Mouse (Mus musculus): ENCODE measurements around the gene Tmem203. TPM values are rescaled to one million over a fixed set of nuclear protein-coding genes. Genes with fewer than 3 reads are reported as not detected.

Gene Tmem203
- polyA plus RNA-seq, 1 experiment from 2014 or later, result 10.9 TPM

DNA sequence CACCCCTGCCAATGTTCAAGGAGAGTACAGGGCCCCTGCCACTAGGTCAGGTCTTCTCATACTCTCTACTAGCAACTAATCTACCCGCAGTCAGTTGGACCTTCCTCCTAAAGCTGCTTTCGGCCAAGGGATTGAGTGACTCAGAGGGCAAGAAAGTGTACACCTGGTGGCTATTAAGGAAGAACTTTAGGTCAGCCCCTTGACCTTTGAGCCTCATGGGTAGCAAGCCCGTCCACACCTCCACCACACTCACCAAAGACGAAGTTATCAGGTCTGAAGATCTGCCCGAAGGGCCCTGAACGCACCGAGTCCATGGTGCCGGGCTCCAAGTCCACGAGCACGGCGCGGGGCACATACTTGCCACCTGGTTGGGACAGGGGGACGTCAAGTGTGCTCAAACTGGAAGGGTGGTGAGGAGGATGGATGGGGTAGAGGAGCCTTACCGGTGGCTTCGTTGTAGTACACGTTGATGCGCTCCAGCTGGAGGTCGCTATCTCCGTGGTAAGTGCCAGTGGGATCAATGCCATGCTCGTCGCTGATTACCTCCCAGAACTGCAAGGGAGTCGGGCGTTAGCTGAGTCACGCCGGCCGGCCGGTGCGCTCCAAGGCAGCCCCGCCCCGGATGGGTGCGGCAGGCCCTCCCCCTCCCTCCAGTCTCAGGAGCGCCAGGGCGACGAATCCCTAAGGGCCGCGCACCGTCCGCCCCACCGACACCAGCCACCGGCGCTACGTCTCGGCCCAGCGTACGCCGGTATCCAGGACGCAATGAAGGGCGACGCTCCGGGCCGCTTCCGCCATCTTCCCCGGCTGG, 31.4 kb upstream of the Tmem203 start:
- WGBS (ENCODE audit: insufficient replicate concordance), result under 1% methylated on average over 52 of the region's 53 CpGs
- peak overlapping the region; percentile 93 for H3K9ac ChIP-seq (ENCODE audit: low read depth, low read length)

DNA sequence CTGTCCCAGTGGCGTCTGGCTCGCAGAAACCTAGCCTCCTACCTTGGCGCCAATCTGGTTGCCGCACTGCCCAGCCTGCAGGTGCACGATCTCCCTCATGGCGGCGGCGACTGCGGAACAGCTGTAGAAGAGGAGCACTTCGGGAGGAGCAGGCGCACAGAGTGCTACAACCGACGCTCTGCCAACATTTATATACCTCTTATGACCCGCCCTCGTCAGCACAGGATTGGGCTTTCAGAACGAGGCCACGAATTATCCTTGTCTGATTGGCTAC, 30.8 kb upstream of the Tmem203 start, which contains the start of gene Tubb4b:
Gene Tubb4b, minus strand, starts transcription at position 211 of the 274 bp plus-strand sequence.
- peaks cover 29% of the 10 kb centered on the region for H3K4me1 ChIP-seq (ENCODE audit: control insufficient read depth, low read depth, low read length)
- peak within 1 kb of the TSS; percentile 81 for H3K4me3 ChIP-seq (ENCODE audit: low read depth, low read length)
- H3K36me3 ChIP-seq (ENCODE audit: control insufficient read depth, insufficient read depth), result peaks cover 18% of the 10 kb centered on the region
- 0% methylated on average over 17 of the region's 17 CpGs for WGBS (ENCODE audit: insufficient replicate concordance)
- H3K9ac ChIP-seq (ENCODE audit: low read depth, low read length), result peak within 1 kb of the TSS; percentile 93
- H3K9me3 ChIP-seq (replicated peaks; ENCODE audit: control insufficient read depth, low read length), result no peaks in the 10 kb centered on the region
- ATAC-seq (ENCODE audit: low read depth), result no peak
- H3K27ac ChIP-seq (ENCODE audit: low read length), result peak within 1 kb of the TSS; percentile 100
- no peaks in the 10 kb centered on the region for H3K27me3 ChIP-seq (ENCODE audit: control insufficient read depth, insufficient read depth, low read depth, low read length)
- H3K4me2 ChIP-seq (ENCODE audit: low read depth, low read length), result peak within 1 kb of the TSS; percentile 73

More for the DNA sequence above, 31.4 kb upstream of the Tmem203 start:
- H3K4me2 ChIP-seq (ENCODE audit: low read depth, low read length), result peak overlapping the region; percentile 71
- H3K36me3 ChIP-seq (ENCODE audit: control insufficient read depth, insufficient read depth), result peaks cover 18% of the 10 kb centered on the region
- peak overlapping the region; percentile 100 for H3K27ac ChIP-seq (ENCODE audit: low read length)
- no peaks in the 10 kb centered on the region for H3K27me3 ChIP-seq (ENCODE audit: control insufficient read depth, insufficient read depth, low read depth, low read length)
- H3K9me3 ChIP-seq (replicated peaks; ENCODE audit: control insufficient read depth, low read length), result no peaks in the 10 kb centered on the region
- ATAC-seq (ENCODE audit: low read depth), result peak; percentile 75
- H3K4me3 ChIP-seq (ENCODE audit: low read depth, low read length), result peak overlapping the region; percentile 81
- H3K4me1 ChIP-seq (ENCODE audit: control insufficient read depth, low read depth, low read length), result peaks cover 27% of the 10 kb centered on the region

DNA sequence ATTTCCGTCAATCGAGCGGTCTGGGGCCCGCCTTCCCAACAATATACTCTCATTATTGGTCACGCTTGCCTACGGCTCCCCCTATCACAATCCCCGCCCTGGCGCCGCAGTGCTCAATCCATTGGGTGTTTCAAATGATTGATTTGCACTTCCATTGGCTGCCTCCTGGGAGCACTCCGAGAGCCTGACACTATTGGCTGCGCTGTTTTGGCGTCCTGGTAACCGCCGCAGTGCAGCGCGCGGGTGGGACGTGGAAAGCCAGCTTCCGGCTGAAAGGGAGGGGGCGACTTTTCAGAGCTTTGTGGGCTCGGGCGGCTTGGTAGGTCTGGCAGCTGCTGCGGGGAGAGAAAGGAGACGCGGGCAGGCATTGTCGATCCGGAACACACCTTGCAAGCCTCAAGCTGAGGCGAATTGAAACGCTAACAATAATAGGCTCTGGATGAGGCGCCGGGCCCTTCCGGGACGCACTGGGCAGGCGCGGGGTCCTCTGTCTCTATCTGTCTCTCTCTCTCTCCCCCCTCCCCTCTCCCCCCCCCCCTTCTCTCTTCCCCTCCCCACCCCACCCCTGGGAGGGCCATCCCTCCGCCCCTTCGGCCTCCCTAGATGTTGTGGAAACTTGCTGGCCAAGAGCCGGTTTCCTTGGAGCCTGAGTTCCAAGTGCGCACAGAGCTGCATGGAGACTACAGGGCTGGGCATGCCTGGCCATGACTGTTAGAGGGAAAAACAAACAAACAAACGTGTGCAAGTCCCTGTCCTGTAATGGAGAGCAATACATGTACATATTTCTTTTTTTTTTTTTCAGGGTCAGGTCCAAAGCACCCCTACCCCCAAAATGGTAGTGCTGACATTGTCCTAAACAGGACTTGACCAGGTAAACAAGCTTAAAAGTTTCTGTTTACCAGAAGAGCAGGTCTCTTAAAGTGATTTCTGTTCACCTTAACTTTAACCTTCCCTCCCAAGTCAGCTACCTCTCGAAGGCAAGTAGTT, 30.2 kb upstream of the Tmem203 start:
- H3K4me3 ChIP-seq (ENCODE audit: low read depth, low read length), result peak overlapping the region; percentile 81
- H3K36me3 ChIP-seq (ENCODE audit: control insufficient read depth, insufficient read depth), result peaks cover 18% of the 10 kb centered on the region
- H3K9me3 ChIP-seq (replicated peaks; ENCODE audit: control insufficient read depth, low read length), result no peaks in the 10 kb centered on the region
- WGBS (ENCODE audit: insufficient replicate concordance), result 2% methylated on average over 41 of the region's 41 CpGs
- H3K4me1 ChIP-seq (ENCODE audit: control insufficient read depth, low read depth, low read length), result peaks cover 29% of the 10 kb centered on the region
- H3K27ac ChIP-seq (ENCODE audit: low read length), result peak overlapping the region; percentile 99
- ATAC-seq (ENCODE audit: low read depth), result peak; percentile 89
- no peaks in the 10 kb centered on the region for H3K27me3 ChIP-seq (ENCODE audit: control insufficient read depth, insufficient read depth, low read depth, low read length)
- H3K4me2 ChIP-seq (ENCODE audit: low read depth, low read length), result peak overlapping the region; percentile 73
- peak overlapping the region; percentile 83 for H3K9ac ChIP-seq (ENCODE audit: low read depth, low read length)

DNA sequence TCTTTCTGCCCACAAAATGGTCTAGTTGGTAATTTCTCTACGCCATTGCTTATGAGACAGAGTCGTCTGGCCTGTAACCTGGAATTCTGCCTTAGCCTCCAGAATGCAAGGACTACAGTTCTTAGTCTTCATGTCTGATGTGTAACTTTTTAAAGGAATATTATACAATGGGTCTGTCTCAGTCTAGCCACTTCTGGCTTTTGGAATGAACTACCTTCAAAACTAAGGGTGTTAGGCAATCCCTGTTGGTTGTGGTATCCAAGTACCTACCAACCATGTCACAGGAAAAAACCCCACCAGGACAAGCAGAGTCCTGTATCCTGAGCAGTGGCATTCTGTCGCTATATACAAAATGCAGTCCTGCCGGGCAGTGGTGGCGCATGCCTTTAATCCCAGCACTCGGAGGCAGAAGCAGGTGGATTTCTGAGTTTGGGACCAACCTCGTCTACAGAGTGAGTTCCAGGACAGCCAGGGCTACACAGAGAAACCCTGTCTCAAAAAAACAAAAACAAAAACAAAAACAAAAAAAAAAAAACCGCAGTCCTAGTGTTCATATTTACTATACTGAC, 29.3 kb upstream of the Tmem203 start:
- peaks cover 29% of the 10 kb centered on the region for H3K4me1 ChIP-seq (ENCODE audit: control insufficient read depth, low read depth, low read length)
- no peaks in the 10 kb centered on the region for H3K27me3 ChIP-seq (ENCODE audit: control insufficient read depth, insufficient read depth, low read depth, low read length)
- peak overlapping the region; percentile 73 for H3K4me2 ChIP-seq (ENCODE audit: low read depth, low read length)
- H3K36me3 ChIP-seq (ENCODE audit: control insufficient read depth, insufficient read depth), result peaks cover 18% of the 10 kb centered on the region
- WGBS (ENCODE audit: insufficient replicate concordance), result 80% methylated on average over 8 of the region's 8 CpGs
- peak overlapping the region; percentile 83 for H3K9ac ChIP-seq (ENCODE audit: low read depth, low read length)
- H3K27ac ChIP-seq (ENCODE audit: low read length), result peak overlapping the region; percentile 99
- ATAC-seq (ENCODE audit: low read depth), result no peak
- no peaks in the 10 kb centered on the region for H3K9me3 ChIP-seq (replicated peaks; ENCODE audit: control insufficient read depth, low read length)
- peak overlapping the region; percentile 78 for H3K4me3 ChIP-seq (ENCODE audit: low read depth, low read length)

DNA sequence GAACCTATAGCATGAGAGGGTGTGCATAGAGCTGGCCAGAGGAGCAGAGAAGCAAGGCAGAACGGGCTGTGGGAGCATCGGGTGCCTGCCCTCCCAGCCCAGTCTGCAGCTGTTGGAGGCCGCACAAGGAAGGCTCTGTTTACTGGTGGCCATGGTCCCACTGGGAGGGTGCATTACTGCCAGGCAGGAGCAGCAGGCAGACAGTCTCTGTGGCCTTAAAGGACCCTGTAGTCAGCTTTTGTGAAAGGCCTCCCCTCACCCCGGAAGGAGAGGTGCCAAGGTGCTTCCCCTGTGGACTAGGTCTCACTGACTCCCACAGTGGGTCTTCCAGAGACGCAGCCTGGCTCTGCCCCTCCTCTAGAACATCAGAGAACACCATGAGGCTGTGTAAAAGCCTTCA, 28.4 kb upstream of the Tmem203 start:
- Histone ChIP-seq H3K36me3 (ENCODE audit: control insufficient read depth, insufficient read depth) (peaks cover 12% of the 10 kb centered on the region), H3K9me3 (replicated peaks; ENCODE audit: control insufficient read depth, low read length) (no peaks in the 10 kb centered on the region), H3K4me2 (ENCODE audit: low read depth, low read length) (no peak overlapping the region), H3K27me3 (ENCODE audit: control insufficient read depth, insufficient read depth, low read depth, low read length) (no peaks in the 10 kb centered on the region), H3K9ac (ENCODE audit: low read depth, low read length) (no peak overlapping the region; the same call in 1 of the 2 replicates), H3K4me3 (ENCODE audit: low read depth, low read length) (no peak overlapping the region), H3K27ac (ENCODE audit: low read length) (no peak overlapping the region; the same call in 1 of the 2 replicates), H3K4me1 (ENCODE audit: control insufficient read depth, low read depth, low read length) (peaks cover 23% of the 10 kb centered on the region)
- WGBS (ENCODE audit: insufficient replicate concordance), result 85% methylated on average over 5 of the region's 5 CpGs
- ATAC-seq (ENCODE audit: low read depth), result no peak

DNA sequence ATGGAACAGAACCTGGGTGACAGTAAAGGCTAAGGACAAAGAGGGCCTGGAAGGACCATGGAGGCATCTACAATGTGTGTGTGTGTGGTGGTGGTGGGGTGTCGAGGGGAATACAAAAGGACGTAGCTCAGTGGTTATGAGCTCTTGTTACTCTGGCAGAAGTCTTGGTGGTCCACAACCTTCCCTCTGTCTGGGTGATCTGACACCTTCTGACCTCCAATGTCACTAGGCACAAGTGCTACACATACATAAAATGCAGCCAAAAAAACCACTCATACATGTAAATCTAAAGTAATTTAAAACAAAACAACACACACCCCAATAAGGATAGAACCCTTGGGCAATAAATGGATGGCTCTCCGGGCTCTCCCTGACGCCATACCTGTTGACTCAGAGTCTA, 27.8 kb upstream of the Tmem203 start:
- Histone ChIP-seq H3K4me2 (ENCODE audit: low read depth, low read length) (no peak overlapping the region), H3K4me3 (ENCODE audit: low read depth, low read length) (no peak overlapping the region), H3K27ac (ENCODE audit: low read length) (no peak overlapping the region), H3K36me3 (ENCODE audit: control insufficient read depth, insufficient read depth) (peaks cover 8% of the 10 kb centered on the region; the same call in 1 of the 2 replicates), H3K27me3 (ENCODE audit: control insufficient read depth, insufficient read depth, low read depth, low read length) (no peaks in the 10 kb centered on the region), H3K9me3 (replicated peaks; ENCODE audit: control insufficient read depth, low read length) (no peaks in the 10 kb centered on the region), H3K9ac (ENCODE audit: low read depth, low read length) (no peak overlapping the region), H3K4me1 (ENCODE audit: control insufficient read depth, low read depth, low read length) (peaks cover 22% of the 10 kb centered on the region)
- no peak for ATAC-seq (ENCODE audit: low read depth)
- 84% methylated on average over 4 of the region's 4 CpGs for WGBS (ENCODE audit: insufficient replicate concordance)

DNA sequence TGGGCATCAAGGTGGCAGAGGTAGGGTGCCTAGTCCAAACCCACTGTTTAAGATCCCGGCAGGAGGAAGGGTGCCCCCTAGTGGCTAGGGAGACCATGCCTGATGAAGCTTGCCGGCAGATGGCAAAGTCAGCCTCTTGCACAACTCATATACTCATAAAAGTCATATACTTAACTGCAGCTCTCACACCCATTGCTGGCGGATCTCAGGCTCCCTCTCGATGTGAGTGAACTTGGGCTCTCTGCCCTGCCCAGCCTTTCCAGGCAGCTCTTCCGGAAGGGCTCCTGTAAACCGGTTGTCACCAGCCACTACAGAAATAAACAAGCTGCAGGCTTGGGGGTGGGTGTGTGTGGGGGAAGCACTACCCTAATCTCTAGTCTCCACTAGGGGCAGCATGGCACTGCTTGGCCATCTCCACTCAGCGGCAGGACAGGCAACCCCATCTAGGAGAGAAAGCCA, 26.8 kb upstream of the Tmem203 start:
- ATAC-seq (ENCODE audit: low read depth), result no peak
- Histone ChIP-seq H3K4me1 (ENCODE audit: control insufficient read depth, low read depth, low read length) (peaks cover 17% of the 10 kb centered on the region), H3K9me3 (replicated peaks; ENCODE audit: control insufficient read depth, low read length) (no peaks in the 10 kb centered on the region), H3K27ac (ENCODE audit: low read length) (peak overlapping the region; percentile 82), H3K27me3 (ENCODE audit: control insufficient read depth, insufficient read depth, low read depth, low read length) (no peaks in the 10 kb centered on the region; the same call in 1 of the 2 replicates), H3K4me3 (ENCODE audit: low read depth, low read length) (peak overlapping the region; percentile 54), H3K4me2 (ENCODE audit: low read depth, low read length) (peak overlapping the region; percentile 77), H3K36me3 (ENCODE audit: control insufficient read depth, insufficient read depth) (peaks cover 4% of the 10 kb centered on the region; the same call in 1 of the 2 replicates), H3K9ac (ENCODE audit: low read depth, low read length) (peak overlapping the region; percentile 60)
- 0% methylated on average over 7 of the region's 7 CpGs for WGBS (ENCODE audit: insufficient replicate concordance)

DNA sequence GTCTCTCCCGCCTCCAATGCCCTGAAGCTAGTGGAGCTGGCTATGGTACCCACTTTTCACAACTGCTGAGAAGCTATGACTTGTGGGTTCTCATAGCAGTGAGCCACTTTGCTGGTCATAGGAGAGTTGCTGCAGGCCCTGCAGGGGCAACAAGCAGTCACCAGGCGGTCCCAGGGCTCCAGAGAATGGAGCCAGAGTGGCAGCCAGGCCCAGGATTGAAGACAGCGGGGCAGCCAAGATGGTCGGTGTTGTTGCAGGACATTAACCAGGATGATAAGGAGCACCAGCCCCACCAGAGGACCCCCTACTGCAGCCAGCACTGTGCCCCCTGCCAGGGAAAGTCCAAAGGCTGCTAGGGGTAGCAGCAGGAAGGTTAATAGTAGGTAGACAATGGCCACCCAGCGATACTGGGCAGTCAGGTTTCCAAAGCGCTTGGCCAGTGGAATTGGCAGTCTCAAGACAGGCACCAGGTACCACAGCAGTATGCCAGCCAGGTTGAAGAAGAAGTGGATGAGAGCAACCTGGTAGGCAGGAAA, 26.2 kb upstream of the Tmem203 start:
- peaks cover 17% of the 10 kb centered on the region for H3K4me1 ChIP-seq (ENCODE audit: control insufficient read depth, low read depth, low read length)
- WGBS (ENCODE audit: insufficient replicate concordance), result 67% methylated on average over 6 of the region's 6 CpGs
- H3K27me3 ChIP-seq (ENCODE audit: control insufficient read depth, insufficient read depth, low read depth, low read length), result no peaks in the 10 kb centered on the region; the same call in 1 of the 2 replicates
- peak overlapping the region; percentile 54 for H3K4me3 ChIP-seq (ENCODE audit: low read depth, low read length)
- H3K9me3 ChIP-seq (replicated peaks; ENCODE audit: control insufficient read depth, low read length), result no peaks in the 10 kb centered on the region
- H3K9ac ChIP-seq (ENCODE audit: low read depth, low read length), result peak overlapping the region; percentile 37; the same call in 1 of the 2 replicates
- H3K36me3 ChIP-seq (ENCODE audit: control insufficient read depth, insufficient read depth), result no peaks in the 10 kb centered on the region
- no peak for ATAC-seq (ENCODE audit: low read depth)
- peak overlapping the region; percentile 77 for H3K4me2 ChIP-seq (ENCODE audit: low read depth, low read length)
- H3K27ac ChIP-seq (ENCODE audit: low read length), result no peak overlapping the region

All from liver, embryonic 16.5 days (tissue).